Mouse (Mus musculus) thymus, adult 18-20 months (tissue): ENCODE data around the gene 6430571L13Rik.
"Not testable (repeated sequence)": the region's sequence is repeated elsewhere in the genome, so short reads cannot be mapped to it uniquely, and the experiment has no call there.

ENCODE experiments used
- DNase-seq, 2 experiments: peaks; one replicate each; pipeline ENCODE4 v3.0.0; 2022; ENCODE audit warnings: mixed read lengths in 2 of 2

The 6430571L13Rik gene

DNA sequence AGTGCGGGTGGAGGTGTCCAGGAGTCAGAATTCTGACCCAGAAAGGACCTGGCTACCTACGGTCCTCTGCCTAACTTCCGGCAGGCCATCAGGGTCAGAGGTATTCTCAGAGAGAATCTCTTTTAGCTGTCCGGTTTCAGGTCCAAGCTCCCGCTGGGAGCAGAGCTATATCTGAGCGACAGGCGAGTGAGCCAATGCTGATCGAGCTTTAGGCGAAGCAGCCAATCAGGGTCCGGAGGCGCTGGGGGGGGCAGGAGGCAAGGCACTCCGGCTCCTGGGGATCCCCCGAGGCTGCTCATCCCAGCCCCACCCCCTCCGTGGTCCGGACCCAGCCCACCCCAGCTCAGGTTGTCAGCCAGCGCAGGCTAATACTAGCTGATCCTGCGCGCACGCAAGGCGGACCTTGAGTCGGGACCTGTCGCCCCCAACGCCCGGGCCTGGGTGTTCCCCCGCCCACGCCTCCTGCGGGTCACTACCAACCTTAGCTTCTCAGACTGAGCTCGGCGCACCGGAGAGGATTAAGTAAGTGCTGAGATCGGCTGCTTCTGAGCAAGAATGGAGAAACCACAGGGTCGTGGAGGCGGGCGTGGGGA lies at the start of gene 6430571L13Rik:
Gene 6430571L13Rik, plus strand, starts transcription at position 336 of the 593 bp plus-strand sequence.
- peak; percentile 72 to 83 for DNase-seq

- peak; percentile 50 to 54 for DNase-seq
Observed at GRCm38 (mm10) chr9:107290897-107291296, 49.5 kb upstream of the 6430571L13Rik start.

- DNase-seq: peak; percentile 46 to 58
Observed at GRCm38 (mm10) chr9:107294249-107294648, 46.2 kb upstream of the 6430571L13Rik start.

DNA sequence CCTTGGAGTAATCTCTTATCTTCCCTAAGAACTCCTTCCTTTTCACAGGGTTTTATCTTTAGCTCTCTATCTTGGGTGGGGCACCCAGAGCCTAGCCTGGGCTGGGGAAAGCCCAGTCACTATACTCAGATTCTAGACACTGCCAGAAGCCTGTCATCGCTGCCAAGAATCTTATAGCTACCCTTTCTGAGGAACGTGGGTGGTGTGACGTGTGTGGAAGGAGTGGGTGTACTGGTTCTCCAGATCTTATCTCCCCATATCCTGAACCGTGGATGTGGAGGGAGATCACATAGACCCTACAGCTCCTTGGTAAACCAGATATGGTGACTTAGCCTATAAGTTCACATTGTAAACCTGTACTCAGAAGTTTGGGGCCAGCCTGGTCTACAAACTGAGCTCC lies 44.8 kb upstream of the 6430571L13Rik start:
- peak in 1 of 2 experiments; percentile 31 for DNase-seq

GRCm38 (mm10) chr9:107296016-107296040 lies 44.6 kb upstream of the 6430571L13Rik start, which contains the start of gene Cish:
TSS of gene Cish (plus strand) at chr9:107296026.
- no peak for DNase-seq

DNA sequence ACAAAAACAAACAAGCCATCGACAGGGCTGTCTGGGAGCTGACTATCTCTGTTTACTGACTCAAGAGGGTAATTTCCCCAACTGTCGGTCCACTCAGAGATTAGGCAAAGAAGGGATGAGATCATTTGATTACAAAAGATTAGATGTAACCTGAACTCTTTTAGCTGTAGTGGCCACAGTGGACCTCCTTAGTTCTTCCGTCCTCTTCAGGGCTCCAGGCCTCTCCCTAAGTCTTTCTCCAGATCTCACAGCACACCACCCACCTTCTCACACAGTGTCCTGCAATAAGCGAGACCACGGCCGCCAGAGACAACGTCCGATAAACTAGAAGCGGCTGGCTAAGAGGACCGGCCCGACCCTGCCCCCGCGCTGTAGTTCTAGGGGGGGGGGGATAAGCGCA lies 44.4 kb upstream of the 6430571L13Rik start:
- DNase-seq: no peak

- DNase-seq: peak; percentile 69 to 86
Observed at GRCm38 (mm10) chr9:107296501-107296965, 43.9 kb upstream of the 6430571L13Rik start.

- no peak for DNase-seq
Observed at GRCm38 (mm10) chr9:107297059-107297458, 43.3 kb upstream of the 6430571L13Rik start.

DNA sequence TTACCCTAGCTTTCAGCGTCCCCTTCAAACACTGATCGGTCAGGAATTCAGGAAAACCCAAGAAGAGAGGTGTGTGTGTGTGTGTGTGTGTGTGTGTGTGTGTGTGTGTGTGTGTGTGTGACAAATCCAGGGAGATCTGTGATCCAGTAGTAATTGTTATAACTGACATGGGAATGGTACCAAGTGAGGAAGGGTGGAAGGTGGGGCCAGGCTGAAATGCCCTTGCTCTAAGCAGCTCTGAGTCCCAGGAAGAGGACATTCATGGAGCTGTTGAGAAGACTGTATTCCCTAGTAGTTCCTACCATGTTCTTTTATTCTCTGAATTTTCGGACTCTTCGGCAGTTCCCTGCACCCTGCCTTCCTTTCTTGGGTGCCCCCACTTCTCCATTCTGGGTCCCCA lies 42.7 kb upstream of the 6430571L13Rik start:
- no peak for DNase-seq

DNA sequence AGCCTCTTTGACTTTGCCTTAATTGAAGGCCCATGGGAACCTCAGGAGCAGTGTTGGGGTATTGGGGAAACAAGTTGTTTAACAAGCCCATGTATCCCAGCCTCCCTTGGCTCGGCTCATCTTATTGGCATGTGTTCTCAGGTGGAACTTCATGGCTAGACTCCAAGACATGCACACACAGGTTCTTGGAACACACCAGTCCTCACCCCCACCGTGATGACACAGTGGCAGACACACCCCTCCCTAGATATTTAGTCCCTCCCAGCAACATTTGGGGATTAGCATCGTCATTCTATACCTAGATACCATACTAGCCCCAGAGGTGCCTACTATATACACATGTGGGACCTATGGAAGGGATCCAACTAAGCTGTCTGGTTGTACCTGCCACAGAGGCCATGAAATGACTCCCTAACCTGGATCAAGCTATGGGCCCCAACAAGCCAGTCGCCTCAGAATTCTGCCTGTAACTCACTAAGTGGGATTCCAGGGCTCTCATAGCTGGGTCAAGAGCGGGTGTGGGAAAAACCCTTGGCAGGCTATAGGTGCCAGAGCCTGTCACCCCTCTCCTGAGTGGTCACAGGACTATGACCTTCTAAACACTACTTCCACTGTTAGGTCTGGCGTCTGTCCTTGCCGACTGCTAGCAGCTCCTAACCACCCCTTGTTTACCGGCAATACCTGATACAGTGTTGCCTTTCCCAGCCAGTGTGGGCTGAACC lies 42.2 kb upstream of the 6430571L13Rik start:
- DNase-seq: no peak

DNA sequence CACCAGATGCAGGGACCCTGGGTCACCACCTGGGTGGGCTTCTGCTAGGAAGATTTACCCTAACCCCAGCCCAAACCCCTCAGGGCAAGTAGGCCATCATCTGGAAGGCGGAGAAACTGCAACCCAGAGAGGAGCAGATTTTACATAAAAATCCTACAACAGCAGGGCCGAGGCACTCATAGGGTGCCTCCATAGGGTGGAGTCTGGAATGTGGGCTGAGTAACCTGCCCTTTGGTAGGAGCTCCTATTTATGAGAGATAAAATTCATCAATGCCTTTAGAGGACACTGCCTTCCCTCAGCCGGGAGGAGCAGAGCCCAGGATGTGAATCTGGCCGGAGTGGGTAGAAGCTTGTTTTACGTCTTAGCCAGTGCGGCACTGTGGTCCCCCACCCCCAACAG lies 41.5 kb upstream of the 6430571L13Rik start:
- DNase-seq: no peak

GRCm38 (mm10) chr9:107299783-107300182 lies 40.6 kb upstream of the 6430571L13Rik start:
- DNase-seq: no peak

GRCm38 (mm10) chr9:107300224-107300973 lies 40.0 kb upstream of the 6430571L13Rik start:
- DNase-seq: no peak

- DNase-seq: no peak
Observed at GRCm38 (mm10) chr9:107301554-107302331, 38.7 kb upstream of the 6430571L13Rik start.

- DNase-seq: no peak
Observed at GRCm38 (mm10) chr9:107302592-107302991, 37.8 kb upstream of the 6430571L13Rik start.

DNA sequence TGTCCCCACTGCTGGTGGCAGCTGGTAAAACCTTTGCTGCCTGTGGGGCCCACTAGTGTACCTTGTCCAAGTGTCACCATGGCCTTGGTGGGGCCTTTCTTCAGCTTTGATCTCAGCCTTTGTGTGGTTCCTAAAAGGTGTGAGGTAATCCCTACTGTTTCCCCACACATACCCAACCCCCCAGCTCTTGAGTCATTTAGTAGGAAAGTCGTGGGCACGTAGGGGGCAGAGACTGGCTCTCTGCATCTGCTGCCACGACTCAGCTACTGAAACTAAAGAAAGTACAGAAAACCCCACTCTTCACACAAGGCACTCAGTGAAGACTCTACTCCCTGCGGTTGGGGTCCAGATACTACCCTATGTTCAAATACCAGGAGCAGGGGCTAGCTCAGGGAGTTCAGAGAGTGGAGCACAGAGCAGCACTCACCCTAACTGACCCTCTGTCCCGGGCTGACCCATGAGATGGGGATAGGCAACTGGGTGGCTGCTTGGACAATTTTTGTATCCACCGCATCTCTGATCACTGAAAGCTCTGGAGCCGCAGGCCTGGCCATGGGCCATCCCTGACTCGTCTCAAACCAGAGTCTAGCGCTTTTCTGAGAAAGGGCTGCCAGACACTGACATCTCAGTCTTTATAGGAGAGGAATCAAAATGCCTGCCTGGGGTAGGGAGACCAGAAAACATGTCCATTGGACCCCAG lies 37.1 kb upstream of the 6430571L13Rik start:
- no peak for DNase-seq

- no peak for DNase-seq
Observed at GRCm38 (mm10) chr9:107303900-107304299, 36.5 kb upstream of the 6430571L13Rik start.

- no peak for DNase-seq
Observed at GRCm38 (mm10) chr9:107304383-107304782, 36.0 kb upstream of the 6430571L13Rik start.

DNA sequence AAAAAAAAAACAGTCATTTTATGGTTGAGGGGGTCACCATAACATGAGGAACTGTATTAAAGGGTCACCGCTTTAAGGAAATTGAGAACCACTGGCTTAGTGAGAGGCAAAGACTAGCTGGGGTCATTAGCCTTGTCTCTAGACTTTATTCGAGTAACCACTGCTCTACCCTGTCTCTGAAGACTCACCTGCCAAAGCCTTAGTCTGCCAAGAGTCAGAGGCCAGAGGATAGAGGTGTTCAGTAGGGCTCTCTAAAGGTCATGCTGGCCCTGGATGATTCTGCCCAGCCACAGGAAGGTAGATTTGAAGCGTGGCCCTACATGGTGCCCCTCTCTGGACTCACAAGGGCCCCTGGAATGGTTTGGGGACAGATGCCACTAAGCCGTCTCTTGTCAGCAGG lies 35.4 kb upstream of the 6430571L13Rik start:
- DNase-seq: no peak

DNA sequence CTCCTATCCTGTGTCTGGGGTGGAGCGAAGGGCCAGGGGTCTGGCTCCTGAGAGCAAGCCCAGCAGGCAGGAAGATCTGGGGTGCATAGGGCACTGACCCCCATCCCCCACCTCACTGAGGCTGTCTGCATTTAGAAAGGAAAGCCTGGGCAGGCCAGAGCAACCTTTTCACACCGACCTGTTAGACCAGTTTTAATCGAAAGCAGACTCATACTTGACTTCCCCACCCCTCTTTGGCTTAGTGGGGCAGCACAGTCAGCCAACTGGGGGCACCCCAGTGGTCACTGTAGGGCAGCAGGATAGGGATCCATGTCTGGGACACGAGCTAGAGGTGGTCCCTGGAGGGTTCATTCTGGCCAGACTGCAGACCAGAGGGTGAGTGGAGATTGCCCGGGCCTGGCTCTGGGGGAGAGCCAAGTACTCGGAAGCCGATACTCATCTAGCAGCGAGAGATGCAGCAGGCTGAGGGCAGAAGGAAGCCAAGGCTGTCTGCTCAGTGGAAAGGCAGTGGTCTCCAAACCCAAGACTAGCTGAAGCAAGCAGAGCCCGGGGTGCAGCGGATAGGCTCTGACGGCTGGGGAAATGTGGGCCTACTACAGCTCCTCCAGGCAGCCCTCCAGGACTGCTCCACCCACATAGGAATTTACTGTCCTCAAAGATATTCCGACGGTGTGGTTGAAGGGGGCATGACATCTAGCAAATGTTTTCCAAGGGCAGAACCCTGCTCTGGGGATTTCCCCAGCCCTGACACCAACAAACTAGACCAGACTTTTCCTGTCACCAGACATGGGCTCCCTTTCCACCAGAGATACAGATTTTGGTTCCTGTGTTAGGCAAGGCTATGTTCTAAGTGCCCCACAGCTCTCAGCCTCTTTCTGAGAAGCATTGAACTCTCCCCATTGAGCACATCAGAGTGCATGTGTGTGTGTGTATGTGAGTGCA lies 34.5 kb upstream of the 6430571L13Rik start:
- no peak for DNase-seq

DNA sequence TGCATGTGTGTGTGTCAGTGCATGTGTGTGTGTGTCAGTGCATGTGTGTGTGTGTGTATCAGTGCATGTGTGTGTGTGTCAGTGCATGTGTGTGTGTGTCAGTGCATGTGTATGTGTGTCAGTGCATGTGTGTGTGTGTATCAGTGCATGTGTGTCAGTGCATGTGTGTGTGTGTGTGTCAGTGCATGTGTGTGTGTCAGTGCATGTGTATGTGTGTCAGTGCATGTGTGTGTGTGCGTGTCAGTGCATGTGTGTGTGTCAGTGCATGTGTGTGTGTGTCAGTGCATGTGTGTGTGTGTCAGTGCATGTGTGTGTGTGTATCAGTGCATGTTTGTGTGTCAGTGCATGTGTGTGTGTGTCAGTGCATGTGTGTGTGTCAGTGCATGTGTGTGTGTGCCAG lies 33.7 kb upstream of the 6430571L13Rik start:
- not testable (repeated sequence) for DNase-seq
